Mouse (Mus musculus): Measurements from ENCODE around the gene Cdkl3. TPM values are rescaled to one million over a fixed set of nuclear protein-coding genes. Genes with fewer than 3 reads are reported as not detected.

Gene Cdkl3
- polyA plus RNA-seq, 1 experiment from 2014 or later, result 2.1 TPM

DNA sequence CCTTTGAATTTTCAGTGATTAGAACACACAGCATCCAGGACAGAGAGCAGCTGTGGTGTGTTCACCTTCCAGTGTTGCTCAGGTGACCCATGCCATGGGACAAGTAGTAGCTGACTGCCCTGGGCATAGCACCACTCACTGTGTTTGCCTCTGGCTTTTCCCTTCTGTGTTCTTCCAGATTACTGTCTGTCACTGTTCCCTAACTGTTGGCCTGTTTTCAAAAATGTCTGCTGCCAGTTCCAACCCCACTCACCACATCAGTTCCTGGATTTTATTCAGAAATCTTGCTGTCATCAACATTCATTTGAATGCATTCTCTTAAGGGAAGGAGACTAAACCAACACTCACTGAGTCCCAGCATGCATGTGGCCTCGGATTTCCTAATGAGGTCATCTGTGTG lies 29.9 kb downstream of the Cdkl3 start:
- no peaks in the 10 kb centered on the region for H3K9me3 ChIP-seq (replicated peaks)
- no peaks in the 10 kb centered on the region for H3K36me3 ChIP-seq
- no peak overlapping the region for H3K27ac ChIP-seq
- H3K9ac ChIP-seq, result no peak overlapping the region
- no peak overlapping the region for H3K4me2 ChIP-seq
- 78% methylated on average over 1 of the region's 1 CpGs for WGBS (ENCODE audit: insufficient replicate concordance)
- no peak for ATAC-seq
- H3K4me1 ChIP-seq, result no peaks in the 10 kb centered on the region
- H3K4me3 ChIP-seq, result no peak overlapping the region
- no peaks in the 10 kb centered on the region for H3K27me3 ChIP-seq (replicated peaks)

DNA sequence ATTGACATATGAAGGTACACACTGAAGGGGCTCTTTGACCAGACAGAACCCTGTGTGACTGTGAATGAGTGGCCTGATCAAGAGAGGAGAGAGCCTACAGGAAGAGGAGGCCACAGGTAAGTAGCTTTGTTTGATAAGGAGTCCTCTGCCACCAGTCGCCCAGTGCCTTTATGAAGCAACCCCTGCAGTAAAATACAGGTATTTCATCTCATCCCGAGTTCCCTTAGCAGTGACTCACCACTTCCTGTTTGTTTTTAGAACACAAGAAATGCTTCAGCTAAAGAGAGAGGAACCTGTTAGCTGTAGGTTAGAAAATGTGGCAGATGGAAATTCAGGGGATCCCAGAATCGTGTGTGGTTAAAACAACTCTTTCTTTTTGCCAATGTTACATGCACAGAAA lies 31.9 kb downstream of the Cdkl3 start:
- no peak for ATAC-seq
- 33% methylated on average over 3 of the region's 3 CpGs for WGBS (ENCODE audit: insufficient replicate concordance)
- H3K27ac ChIP-seq, result no peak overlapping the region
- H3K4me2 ChIP-seq, result no peak overlapping the region
- H3K4me1 ChIP-seq, result no peaks in the 10 kb centered on the region
- no peak overlapping the region for H3K9ac ChIP-seq
- H3K27me3 ChIP-seq (replicated peaks), result no peaks in the 10 kb centered on the region
- H3K9me3 ChIP-seq (replicated peaks), result no peaks in the 10 kb centered on the region
- H3K36me3 ChIP-seq, result no peaks in the 10 kb centered on the region
- H3K4me3 ChIP-seq, result no peak overlapping the region

DNA sequence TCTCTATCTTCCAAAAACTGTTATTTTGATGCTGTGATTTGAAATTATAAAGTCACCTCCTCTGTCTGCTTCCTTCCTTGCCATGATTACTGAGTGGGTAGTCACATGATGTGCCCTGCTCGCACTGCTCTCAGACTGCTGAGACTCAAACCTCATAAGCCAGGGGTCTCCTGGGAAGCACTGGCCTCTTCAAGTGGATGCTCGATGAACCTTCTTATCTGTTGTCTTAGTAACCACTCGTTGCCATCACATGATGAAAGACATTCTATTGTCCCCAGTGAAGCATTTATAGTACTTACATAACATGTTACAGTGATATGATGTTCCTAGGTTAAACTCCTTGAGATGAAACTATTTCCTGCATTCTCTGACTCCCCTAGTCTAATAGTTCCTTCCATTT lies 33.6 kb downstream of the Cdkl3 start:
- no peak for ATAC-seq
- Histone ChIP-seq H3K4me2 (no peak overlapping the region), H3K27me3 (replicated peaks) (no peaks in the 10 kb centered on the region), H3K9me3 (replicated peaks) (no peaks in the 10 kb centered on the region), H3K36me3 (no peaks in the 10 kb centered on the region), H3K4me3 (no peak overlapping the region), H3K9ac (no peak overlapping the region), H3K4me1 (no peaks in the 10 kb centered on the region), H3K27ac (no peak overlapping the region)
- WGBS (ENCODE audit: insufficient replicate concordance), result 47% methylated on average over 3 of the region's 3 CpGs

DNA sequence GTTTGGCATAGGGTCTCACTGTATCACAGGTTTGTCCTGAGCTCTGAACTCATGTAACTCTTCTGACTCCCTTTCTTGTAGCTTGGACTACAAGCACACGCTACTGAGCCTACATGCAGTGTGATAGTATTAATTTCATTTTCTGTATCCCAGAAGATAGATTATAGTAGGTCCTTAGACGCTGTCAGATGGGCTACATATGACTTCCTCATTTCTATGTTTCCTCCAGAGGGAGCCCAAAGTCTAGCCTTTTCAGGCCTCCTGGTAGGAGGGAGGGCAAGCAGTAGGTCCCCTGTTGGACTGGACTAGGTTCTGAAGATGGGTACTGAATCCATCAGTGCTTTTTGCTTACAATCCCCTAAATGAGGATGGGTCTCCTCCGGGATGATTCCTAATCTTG lies 39.2 kb downstream of the Cdkl3 start:
- WGBS (ENCODE audit: insufficient replicate concordance), result 66% methylated on average over 3 of the region's 3 CpGs
- Histone ChIP-seq H3K9me3 (replicated peaks) (no peaks in the 10 kb centered on the region), H3K9ac (no peak overlapping the region), H3K36me3 (no peaks in the 10 kb centered on the region), H3K4me2 (no peak overlapping the region), H3K27me3 (replicated peaks) (no peaks in the 10 kb centered on the region), H3K27ac (no peak overlapping the region), H3K4me3 (no peak overlapping the region), H3K4me1 (peaks cover 26% of the 10 kb centered on the region)
- ATAC-seq, result no peak

DNA sequence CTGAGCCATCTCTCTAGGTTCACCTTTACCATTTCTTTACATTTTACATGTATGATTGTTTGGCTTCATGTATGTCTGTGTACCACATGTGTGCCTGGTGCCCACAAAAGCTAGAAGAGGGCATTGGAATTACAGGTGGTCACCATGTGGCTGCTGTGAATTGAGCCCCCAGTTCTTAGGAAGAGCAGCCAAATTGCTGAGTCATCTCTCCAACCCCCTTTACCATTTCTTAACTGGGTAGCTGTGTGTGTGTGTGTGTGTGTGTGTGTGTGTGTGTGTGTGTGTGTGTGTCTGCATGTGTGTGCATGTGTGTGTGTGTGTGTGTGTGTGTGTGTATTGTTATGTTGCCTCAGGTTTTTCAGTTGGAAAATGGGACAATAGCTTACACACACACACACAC lies 40.1 kb downstream of the Cdkl3 start:
- Histone ChIP-seq H3K4me2 (no peak overlapping the region), H3K4me3 (no peak overlapping the region), H3K9ac (no peak overlapping the region), H3K27ac (no peak overlapping the region), H3K36me3 (no peaks in the 10 kb centered on the region), H3K27me3 (replicated peaks) (no peaks in the 10 kb centered on the region), H3K4me1 (peaks cover 26% of the 10 kb centered on the region), H3K9me3 (replicated peaks) (no peaks in the 10 kb centered on the region)
- ATAC-seq, result no peak

DNA sequence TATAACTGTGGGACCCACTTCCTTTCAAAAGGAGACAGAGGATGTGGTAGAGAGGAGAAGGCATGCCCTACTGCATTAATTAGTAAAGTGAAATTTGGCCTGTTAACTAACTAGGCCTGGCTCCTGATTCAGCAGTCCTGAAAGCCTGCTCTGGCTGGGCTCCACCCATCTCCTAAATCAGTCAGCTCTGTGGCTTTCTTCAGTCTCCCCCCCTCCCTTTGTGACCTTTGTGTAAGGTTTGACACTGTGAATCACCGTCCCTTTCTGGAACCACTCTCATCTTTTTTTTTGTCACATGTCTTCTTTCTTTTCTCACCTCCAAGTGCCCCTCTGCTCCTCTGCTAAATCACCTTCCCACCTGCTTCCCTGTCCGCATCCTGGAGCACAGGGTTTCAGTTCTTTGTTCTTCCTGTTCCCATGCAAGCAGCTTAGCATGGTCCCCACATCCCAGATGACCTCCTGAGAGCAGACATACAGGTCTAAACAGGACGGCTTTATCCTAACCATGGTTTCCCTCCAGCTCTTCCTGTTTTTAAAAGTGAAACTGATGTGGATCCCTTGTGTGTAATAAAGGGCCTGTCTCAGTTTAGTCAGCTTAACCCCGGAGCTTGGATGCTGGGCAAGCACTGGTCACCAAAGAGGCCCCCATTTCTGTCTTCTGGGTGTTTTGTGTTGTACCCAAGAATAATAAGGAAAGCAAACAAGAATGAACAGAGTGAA lies 42.6 kb downstream of the Cdkl3 start:
- Histone ChIP-seq H3K27ac (no peak overlapping the region), H3K9ac (no peak overlapping the region), H3K4me3 (no peak overlapping the region), H3K4me1 (peaks cover 26% of the 10 kb centered on the region), H3K27me3 (replicated peaks) (no peaks in the 10 kb centered on the region), H3K4me2 (0 out of 2 replicates have a peak overlapping the region, but pooled peaks have one; percentile 3), H3K36me3 (no peaks in the 10 kb centered on the region), H3K9me3 (replicated peaks) (no peaks in the 10 kb centered on the region)
- ATAC-seq, result no peak
- WGBS (ENCODE audit: insufficient replicate concordance), result 34% methylated on average over 4 of the region's 4 CpGs

DNA sequence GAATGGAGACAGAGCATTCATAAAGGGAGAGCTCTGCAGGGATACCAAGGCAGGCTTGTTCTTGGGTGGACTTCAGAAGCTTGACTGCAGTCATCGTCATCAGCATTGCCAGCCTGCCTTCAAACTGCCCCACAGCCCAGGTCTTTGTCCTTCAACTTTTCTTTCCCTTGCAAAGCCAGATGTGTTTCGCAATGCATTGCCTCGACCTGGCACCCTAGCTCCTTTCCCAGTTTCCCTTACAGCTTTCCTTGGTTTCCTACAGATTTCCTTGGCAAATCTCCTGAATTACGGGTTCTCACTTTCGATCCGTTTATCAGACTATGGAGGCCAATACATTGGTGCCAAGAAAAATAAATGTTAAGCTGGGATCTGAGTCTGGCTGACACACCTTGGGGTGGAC lies 49.4 kb downstream of the Cdkl3 start:
- Histone ChIP-seq H3K9ac (no peak overlapping the region), H3K4me1 (no peaks in the 10 kb centered on the region), H3K27me3 (replicated peaks) (no peaks in the 10 kb centered on the region), H3K4me2 (no peak overlapping the region), H3K9me3 (replicated peaks) (no peaks in the 10 kb centered on the region), H3K36me3 (no peaks in the 10 kb centered on the region), H3K27ac (no peak overlapping the region), H3K4me3 (no peak overlapping the region)
- ATAC-seq, result no peak
- 60% methylated on average over 6 of the region's 6 CpGs for WGBS (ENCODE audit: insufficient replicate concordance)

DNA sequence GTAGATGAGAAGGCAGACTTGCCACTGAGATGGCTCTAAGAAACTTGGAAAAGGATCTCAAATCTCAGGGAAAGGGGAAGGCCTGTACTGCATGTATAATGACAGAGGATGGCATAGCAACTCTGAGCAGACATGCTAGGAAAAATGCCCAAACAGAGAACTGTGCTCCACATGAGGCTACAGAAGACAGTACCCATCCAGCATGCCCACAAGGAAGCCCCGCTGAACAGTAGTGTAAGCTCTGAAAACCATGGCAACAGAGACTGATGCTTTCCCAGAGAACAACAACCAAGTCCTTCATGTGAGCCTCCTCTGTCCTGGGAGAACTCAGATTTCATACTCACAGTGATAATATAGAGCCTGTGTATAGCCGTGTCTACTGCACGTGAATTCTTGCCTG lies 50.7 kb downstream of the Cdkl3 start:
- Histone ChIP-seq H3K27me3 (replicated peaks) (no peaks in the 10 kb centered on the region), H3K4me1 (no peaks in the 10 kb centered on the region), H3K27ac (no peak overlapping the region), H3K4me2 (no peak overlapping the region), H3K9me3 (replicated peaks) (no peaks in the 10 kb centered on the region), H3K9ac (no peak overlapping the region), H3K4me3 (no peak overlapping the region), H3K36me3 (no peaks in the 10 kb centered on the region)
- no peak for ATAC-seq
- 66% methylated on average over 3 of the region's 3 CpGs for WGBS (ENCODE audit: insufficient replicate concordance)

DNA sequence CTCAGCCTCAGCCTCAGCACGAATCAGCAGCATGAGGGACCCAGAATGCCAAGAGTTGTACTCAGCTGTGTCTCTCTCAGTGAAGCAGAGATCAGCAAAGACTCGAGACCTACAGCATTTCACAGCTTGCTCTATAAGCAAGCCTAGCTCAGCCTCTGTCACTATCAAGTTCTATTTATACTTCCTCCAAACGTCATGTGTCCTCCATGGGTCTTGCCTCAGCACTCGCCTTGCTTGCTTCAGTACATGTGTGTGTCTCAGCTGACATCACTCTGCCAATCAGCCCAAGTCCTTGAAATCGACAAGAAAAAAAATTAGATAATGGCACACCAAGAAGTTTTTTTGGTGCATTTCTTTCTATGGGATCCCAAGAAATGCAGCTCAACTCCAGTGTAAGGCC lies 52.2 kb downstream of the Cdkl3 start:
- Histone ChIP-seq H3K4me2 (no peak overlapping the region), H3K4me1 (no peaks in the 10 kb centered on the region), H3K9ac (no peak overlapping the region), H3K4me3 (no peak overlapping the region), H3K36me3 (no peaks in the 10 kb centered on the region), H3K27ac (no peak overlapping the region), H3K9me3 (replicated peaks) (0 out of 2 replicates have a peak, but pooled peaks cover 4% of the 10 kb centered on the region), H3K27me3 (replicated peaks) (no peaks in the 10 kb centered on the region)
- 48% methylated on average over 5 of the region's 5 CpGs for WGBS (ENCODE audit: insufficient replicate concordance)
- no peak for ATAC-seq

DNA sequence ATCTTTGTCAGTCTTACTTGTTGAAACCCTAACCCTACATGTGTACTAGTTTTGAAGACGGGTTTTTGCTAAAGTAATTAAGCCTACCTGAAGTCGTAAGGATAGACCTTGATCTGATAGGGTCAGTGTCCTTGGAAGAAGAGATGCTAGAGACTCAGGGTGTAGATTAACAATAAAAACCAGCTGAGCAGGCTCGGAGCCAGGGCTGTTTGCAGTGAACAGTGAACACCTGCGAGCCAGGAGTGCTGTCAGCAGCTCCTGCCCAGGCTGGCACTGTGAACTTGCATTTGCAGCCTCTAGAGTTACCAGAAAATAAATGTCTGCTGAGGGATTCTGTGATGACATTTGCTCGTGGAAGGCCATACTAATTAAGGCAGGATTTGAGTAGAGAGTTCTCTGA lies 55.0 kb downstream of the Cdkl3 start:
- no peak for ATAC-seq
- 60% methylated on average over 5 of the region's 5 CpGs for WGBS (ENCODE audit: insufficient replicate concordance)

DNA sequence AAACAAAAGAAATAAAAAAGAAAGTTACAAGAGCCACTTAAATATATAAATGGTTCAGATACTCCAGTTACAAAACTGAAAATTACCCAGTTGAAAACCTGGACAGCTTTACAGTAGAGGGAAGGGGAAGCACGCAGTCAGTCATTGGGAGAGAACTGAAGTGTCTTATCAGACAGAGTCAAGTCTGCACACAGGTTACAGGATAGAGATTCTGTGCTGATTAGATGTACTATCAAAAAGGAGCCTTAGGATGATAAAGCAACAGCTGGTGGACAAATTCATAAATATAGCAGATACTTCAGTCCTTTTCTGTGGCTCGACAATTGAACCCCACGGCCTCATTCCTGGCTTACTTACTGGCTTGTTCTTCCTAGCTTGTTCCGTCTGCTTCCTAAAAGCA lies 56.3 kb downstream of the Cdkl3 start:
- no peak overlapping the region for H3K4me2 ChIP-seq
- WGBS (ENCODE audit: insufficient replicate concordance), result 68% methylated on average over 4 of the region's 4 CpGs
- H3K27ac ChIP-seq, result no peak overlapping the region
- ATAC-seq, result no peak
- H3K27me3 ChIP-seq (replicated peaks), result no peaks in the 10 kb centered on the region
- peaks cover 5% of the 10 kb centered on the region; the same call in 1 of the 2 replicates for H3K4me1 ChIP-seq
- H3K9ac ChIP-seq, result no peak overlapping the region
- H3K36me3 ChIP-seq, result no peaks in the 10 kb centered on the region
- H3K9me3 ChIP-seq (replicated peaks), result 0 out of 2 replicates have a peak, but pooled peaks cover 4% of the 10 kb centered on the region
- no peak overlapping the region for H3K4me3 ChIP-seq

More for the DNA sequence above, 55.0 kb downstream of the Cdkl3 start:
- no peak overlapping the region for H3K4me3 ChIP-seq
- H3K4me1 ChIP-seq, result no peaks in the 10 kb centered on the region
- H3K9me3 ChIP-seq (replicated peaks), result 0 out of 2 replicates have a peak, but pooled peaks cover 4% of the 10 kb centered on the region
- H3K27me3 ChIP-seq (replicated peaks), result no peaks in the 10 kb centered on the region
- no peak overlapping the region for H3K4me2 ChIP-seq
- H3K27ac ChIP-seq, result no peak overlapping the region
- no peak overlapping the region for H3K9ac ChIP-seq
- H3K36me3 ChIP-seq, result no peaks in the 10 kb centered on the region

DNA sequence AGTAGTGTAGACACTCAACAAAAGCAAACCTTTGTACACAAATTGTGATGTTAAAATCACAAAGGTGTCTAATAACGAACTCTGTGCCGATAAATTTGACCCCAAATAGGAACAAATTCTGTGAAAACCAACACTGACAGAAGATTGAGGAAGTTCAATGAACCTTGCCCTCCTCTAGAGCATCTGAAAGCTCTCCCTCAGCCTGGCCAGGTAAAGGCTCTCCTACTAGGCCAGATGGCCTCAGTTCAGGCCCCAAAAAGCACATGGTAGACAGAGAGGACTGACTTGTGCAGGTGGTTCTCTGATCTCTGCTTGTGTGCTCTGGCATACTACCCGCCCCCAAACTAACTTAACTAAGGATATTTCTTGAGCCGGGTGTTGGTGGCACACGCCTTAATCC lies 58.4 kb downstream of the Cdkl3 start:
- Histone ChIP-seq H3K9me3 (replicated peaks) (0 out of 2 replicates have a peak, but pooled peaks cover 4% of the 10 kb centered on the region), H3K4me3 (no peak overlapping the region), H3K9ac (no peak overlapping the region), H3K4me1 (peaks cover 19% of the 10 kb centered on the region), H3K27me3 (replicated peaks) (no peaks in the 10 kb centered on the region), H3K4me2 (no peak overlapping the region), H3K27ac (no peak overlapping the region), H3K36me3 (no peaks in the 10 kb centered on the region)
- 78% methylated on average over 5 of the region's 5 CpGs for WGBS (ENCODE audit: insufficient replicate concordance)
- no peak for ATAC-seq

DNA sequence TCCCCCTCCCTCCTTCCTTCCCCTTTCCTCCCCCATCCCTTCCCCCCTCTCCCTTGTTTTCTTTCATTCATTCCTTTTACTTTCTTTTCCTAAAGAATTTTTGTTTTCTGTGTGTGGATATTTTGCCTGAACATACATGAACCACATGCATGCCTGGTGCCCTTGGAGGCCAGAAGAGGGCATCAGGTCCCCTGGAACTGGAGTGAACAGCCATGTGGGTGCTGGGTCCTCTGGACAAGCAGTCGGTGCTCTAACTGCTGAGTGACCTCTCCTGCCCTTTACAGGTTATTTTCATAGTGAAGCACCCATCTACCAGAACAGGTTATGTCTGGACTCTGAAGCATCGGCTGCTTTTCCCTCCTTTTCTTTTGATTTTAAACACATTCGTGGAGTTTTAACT lies 60.4 kb downstream of the Cdkl3 start:
- Histone ChIP-seq H3K9ac (no peak overlapping the region), H3K27me3 (replicated peaks) (no peaks in the 10 kb centered on the region), H3K4me1 (peaks cover 19% of the 10 kb centered on the region), H3K27ac (no peak overlapping the region), H3K36me3 (no peaks in the 10 kb centered on the region), H3K9me3 (replicated peaks) (0 out of 2 replicates have a peak, but pooled peaks cover 4% of the 10 kb centered on the region), H3K4me2 (no peak overlapping the region), H3K4me3 (no peak overlapping the region)
- 42% methylated on average over 3 of the region's 3 CpGs for WGBS (ENCODE audit: insufficient replicate concordance)
- ATAC-seq, result no peak
